Mouse (Mus musculus) embryo, embryonic 11.5 days (tissue): ENCODE measurements around the gene Exoc4.

Source experiments
- DNase-seq: peaks from one replicate; pipeline ENCODE4 v3.0.0-alpha.2; 2012; ENCODE audit warnings: low read depth, low spot score

Gene Exoc4

DNA sequence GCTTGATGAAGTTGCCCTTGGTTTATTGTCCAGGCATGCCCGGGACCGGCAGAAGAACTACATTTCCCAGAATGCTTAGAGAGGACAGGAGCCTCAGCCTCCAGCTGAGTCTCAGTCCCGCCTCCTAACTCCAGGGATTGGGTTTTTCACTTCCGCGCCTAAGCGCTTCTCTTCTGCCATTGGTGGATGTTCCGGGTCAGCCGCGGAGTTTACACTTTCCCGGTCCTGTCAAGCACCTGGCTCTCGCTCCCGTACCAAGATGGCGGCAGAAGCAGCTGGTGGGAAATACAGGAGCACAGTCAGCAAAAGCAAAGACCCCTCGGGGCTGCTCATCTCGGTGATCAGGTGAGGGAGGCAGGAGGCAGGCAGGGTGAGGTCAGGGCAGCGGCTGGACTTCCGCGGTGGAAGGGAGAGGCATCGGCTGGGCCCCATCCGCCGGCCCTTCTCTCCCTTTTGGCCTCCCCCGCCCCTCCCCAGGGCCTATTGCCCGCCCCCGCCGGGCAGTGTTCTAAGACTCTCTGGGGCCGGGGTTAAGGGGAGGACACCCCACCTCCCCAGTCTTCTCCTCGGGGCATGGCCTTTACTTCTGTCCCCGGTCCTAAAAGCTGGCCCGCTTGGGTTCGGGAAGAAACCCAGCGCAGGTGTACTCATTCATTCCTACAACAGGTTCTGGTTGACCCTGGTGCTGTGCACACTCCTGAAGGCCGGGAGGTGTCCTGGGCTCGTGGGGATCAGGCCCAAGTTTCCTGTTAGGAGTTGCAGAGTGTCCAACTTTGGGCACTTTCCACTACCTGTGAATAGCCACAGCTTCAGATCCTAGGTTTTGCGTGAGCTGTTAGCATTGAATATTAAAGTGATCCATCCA is at the start of gene Exoc4:
Exoc4 (plus strand) TSS at position 192 of the 865 bp plus-strand sequence.
- peak; percentile 92 for DNase-seq

DNA sequence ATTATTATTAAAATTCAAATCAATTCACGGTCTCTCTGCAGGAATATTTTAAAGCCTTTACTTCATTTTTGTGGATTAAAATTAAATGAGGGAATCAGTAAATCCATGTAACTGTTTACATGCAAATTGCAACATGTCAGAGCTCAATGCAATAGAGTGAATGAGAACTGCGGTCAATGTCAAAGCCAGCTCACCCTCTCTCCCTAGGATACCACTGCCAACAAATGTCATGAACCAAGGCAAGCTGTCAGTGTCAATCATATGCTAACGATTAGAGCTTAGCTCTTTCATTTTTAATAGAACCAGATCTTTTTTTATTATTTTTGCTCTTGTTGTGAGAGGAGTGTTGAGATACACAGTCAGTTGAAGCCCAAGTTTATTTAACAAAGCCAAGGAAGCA is 30.1 kb upstream of the Exoc4 start:
- DNase-seq, result no peak

- DNase-seq, result no peak
Measured at GRCm38 (mm10) chr6:33226700-33227099, 22.2 kb upstream of the Exoc4 start.

- DNase-seq, result no peak
Measured at GRCm38 (mm10) chr6:33227371-33227770, 21.5 kb upstream of the Exoc4 start.

GRCm38 (mm10) chr6:33241250-33241649 is 7.6 kb upstream of the Exoc4 start:
- no peak for DNase-seq

GRCm38 (mm10) chr6:33244546-33244945 is 4.3 kb upstream of the Exoc4 start:
- DNase-seq, result no peak

- no peak for DNase-seq
Measured at GRCm38 (mm10) chr6:33247146-33247545, 1.7 kb upstream of the Exoc4 start.

DNA sequence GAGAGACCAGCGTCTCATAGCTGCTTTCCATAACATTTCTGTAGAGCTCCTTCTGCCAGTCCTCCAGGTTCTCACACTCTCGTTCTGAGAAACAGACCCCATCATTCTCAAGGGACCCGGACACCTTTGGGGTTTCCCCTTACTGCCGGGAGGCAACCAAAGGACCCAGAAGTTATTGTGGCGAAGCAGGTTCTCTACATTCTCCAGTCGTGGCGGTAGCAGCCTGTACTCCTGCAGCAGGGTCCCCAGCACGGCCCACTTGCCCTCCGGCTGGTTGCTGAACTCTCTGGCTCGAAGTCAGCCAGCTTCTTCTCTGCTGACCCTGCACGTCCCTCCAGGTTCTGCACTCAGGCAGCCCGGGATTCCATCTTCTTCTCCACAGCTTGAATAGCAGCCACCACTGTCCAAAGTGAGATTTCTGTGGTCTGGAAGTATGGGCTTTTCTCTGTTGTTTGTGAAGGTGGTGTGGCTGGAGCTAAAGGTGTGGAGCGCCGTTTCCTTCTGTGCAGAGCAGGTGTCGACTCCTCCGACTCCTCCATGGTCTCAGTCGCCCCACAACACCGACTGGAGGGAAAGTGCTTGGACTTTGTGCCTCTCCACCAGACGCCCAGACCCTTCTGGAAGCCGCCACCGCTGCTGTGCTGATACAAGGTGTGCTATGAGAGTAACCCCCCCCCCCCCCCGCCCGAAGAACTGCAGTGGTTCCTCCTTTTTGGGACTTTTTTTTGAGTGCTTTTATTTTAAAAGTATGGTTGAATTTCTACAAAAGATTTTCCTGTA is 1.1 kb upstream of the Exoc4 start:
- DNase-seq, result no peak

- DNase-seq, result no peak
Measured at GRCm38 (mm10) chr6:33256638-33257037, 7.8 kb downstream of the Exoc4 start.

DNA sequence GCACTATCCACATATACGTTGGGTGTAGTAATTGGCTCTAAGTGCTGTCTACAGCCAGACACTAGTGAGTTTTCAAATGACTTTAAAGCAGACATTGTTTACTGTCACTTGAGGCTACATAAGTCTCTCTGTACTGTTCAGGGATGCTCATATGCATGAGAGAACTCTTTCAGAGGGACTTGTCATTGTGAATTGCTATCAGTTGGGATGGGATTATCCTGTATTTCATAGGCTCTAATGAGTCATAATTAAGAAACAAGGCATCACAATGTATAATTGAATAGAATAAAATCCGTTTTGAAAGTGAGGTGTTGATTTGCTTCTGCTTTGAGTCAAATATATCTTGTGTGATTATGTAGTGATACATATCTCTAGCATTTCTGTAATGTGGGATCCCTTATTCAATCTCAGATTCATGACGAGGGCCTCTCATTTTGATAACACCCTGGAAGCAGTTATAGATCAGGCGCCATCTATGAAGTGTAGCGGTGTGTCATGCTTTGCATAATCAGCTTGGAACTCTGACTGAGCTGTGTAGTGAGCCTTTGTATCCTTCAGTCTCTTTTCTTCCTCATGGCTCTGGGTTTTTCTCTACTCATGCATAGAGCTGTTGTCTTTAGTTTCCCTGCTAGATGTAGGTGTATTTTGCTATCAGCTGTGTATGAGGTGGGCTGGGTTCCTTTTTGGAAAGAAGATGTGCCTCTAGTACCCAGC is 8.3 kb downstream of the Exoc4 start:
- DNase-seq, result no peak

DNA sequence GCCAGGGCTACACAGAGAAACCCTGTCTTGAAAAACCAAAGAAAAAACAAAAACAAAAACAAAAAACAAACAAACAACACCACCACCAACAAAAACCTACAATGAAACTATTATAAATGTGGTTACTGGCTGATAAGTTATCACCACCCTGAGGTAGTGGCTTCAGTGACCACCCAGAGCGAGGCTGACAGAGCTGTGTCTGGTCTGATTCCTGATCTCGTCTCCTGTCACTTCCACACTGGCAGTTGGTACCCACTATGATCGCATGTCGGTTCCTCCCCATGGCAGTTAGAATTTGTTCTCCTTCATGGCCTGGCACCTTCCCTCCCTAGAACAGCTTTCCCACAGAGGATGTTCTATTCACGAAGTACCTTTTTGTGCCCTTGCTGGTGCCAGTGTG is 11.0 kb downstream of the Exoc4 start:
- no peak for DNase-seq

DNA sequence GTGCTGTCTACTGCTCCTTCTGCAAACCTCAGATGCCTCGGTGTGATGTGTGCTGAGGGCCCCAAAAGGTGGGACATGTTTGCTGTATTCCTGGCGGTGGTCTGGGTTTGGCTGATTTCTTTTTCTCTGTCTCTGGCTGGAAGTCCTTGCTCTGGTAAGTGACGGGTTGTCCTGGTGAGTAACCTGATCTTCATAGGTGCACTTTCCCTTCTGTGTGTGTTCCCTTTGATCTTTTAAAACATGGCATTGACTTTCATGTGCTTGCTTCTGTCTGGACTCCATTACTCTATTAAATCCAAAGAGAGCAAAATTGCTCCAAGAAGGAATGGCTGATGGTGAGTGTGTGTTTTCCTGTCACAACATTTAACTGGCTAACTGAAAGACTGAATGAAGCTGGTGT is 12.7 kb downstream of the Exoc4 start:
- no peak for DNase-seq

- no peak for DNase-seq
Measured at GRCm38 (mm10) chr6:33263950-33264349, 15.1 kb downstream of the Exoc4 start.

- DNase-seq, result no peak
Measured at GRCm38 (mm10) chr6:33264388-33264787, 15.5 kb downstream of the Exoc4 start.

DNA sequence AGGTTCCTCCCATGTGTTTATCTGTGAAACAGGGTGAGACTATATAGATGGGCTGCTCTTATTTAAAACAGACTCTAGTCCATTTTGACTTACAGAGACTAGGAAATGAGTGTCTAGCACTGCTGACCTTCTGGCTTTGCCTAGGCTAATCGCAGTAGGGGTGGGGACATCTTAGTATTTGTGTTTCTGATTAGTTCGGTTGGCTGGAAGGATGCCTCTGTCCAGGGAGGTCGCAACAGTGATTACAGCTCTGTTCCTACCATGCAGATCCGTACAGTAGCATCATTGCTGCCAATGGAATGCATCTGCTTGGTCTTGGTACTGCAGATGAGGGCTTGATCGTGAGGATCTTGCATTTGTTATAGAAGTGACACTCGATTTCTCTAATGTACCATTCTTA is 18.7 kb downstream of the Exoc4 start:
- no peak for DNase-seq

- no peak for DNase-seq
Measured at GRCm38 (mm10) chr6:33283523-33283922, 34.6 kb downstream of the Exoc4 start.

GRCm38 (mm10) chr6:33283936-33284335 is 35.1 kb downstream of the Exoc4 start:
- DNase-seq, result no peak

- no peak for DNase-seq
Measured at GRCm38 (mm10) chr6:33286376-33286775, 37.5 kb downstream of the Exoc4 start.

GRCm38 (mm10) chr6:33294626-33295025 is 45.7 kb downstream of the Exoc4 start:
- no peak for DNase-seq

DNA sequence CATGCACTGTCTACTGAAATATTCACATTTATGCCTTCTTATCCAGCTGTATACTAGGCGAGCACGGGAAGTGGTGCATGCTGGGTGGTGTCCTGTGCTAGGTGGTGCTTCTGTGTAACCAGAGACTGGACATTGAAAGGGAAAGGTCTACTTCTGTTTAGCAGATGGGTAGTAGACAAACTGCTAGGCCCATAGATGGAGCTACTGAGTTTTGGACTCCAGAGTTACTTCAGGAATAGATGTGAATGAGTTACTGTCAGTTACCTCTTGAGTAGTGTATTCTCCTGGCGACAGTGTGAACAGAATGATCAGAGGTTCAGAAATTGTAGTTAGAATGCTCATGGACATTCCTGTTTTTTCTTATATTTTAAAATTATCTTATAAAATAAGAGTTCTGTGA is 48.7 kb downstream of the Exoc4 start:
- no peak for DNase-seq

DNA sequence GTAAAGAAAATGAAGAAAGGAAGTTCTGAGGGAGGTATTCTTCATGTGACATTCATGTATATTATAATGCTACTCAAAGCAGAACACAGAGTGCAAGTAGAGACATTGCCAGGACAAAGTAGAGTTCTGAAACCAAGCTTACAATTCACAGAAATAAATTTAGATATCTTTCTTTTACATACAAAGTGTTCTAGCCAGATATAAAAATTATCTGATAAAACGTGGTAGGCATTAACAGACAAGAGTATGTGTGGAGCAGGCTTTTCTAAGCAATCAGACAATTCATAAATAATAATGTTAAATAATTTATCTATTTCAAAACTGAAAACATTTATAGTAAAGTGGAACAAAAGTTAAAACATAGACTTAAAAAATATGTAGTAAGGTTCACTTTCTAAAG is 49.9 kb downstream of the Exoc4 start:
- no peak for DNase-seq

DNA sequence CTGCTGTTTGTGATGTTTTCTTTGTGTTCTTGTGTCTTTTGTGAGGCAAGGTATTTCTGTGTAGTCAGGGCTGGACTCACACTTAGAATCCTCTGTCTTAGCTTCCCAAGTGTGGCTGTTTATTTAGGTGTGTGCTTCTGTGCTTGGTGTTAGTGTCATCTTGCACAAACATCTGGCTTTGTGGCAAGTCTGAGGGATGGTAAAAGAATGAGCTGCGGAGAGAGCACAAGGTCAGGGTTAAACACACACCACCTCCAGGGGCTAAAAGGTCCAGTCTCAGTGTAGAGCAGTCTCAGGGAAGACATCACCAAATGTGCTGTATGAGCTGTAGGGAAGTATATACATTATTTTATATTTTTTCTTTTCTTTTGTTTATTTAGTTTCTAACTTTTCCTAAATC is 57.1 kb downstream of the Exoc4 start:
- DNase-seq, result no peak
